Mouse (Mus musculus) T-helper 1 cell (primary cell): ENCODE measurements around the gene Inava.

Source experiments
- in situ Hi-C: fragments of 300-600 bp; cut with MboI, MseI; formaldehyde crosslinking; loops from one replicate; pipeline ENCODE4 v1.15.1; 2025; ENCODE audit warnings: high pct_unique_total_duplicates

The Inava gene

DNA sequence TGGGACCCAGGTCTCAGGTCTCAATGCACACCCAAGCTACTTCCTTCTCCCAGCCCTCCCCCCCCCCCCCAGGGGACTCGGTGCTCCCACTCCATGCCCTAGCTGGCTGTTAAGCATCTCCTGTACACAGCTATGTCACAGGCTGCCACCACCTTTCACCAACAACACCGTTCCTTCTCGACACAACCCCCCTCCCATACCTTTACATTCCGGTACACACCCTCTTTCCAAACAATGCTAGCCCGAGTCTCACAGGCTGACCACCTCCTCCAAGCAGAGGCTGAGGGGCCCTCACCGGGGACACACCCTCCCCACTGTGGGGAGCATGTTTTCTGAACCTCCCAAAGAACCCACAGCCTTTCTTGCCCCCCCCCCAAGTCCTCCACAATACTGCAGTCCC, 2.5 kb downstream of the Inava start:
- in situ Hi-C loops, result no loop called here

DNA sequence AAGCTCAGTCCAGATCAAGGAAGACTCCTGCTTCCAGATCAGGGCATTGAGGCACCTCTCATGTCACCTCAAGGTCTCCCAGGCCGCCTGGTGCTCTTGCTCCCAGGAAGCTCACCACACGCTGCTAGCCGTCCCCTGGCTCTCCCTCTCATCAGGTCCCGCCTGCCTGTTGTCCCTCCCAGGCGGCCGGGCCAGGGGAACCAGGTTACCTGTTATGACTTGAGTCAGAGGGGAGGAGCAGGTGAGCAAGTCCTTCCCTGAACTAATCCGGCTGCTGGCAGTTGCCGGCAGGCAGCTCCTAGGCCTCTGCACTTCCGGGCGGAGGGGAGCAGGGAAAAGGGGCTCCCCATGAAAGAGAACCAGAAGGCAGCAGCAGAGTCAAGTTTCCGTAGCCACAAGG, 3.9 kb downstream of the Inava start:
- in situ Hi-C loops, result no loop called here

DNA sequence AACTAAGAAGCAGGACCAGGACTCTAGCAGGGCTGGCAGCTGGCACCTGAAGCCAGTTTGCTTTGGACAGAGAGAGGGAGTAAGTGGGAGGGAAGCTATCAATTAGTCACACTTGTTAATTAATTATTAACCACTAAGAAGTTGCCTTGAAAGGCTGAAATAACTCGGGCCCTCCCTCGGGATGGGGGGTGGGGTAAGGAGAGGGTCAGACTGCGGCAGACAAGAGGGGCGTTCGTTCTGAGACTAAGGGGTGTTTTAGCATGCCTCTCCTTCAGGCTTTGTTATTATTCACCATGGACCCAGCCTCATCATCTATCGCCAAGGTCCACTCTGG, 5.1 kb downstream of the Inava start:
- in situ Hi-C loops, result no loop called here

- in situ Hi-C loops, result no loop called here
Measured at GRCm38 (mm10) chr1:136228328-136229039, 5.6 kb downstream of the Inava start.

- in situ Hi-C loops, result no loop called here
Measured at GRCm38 (mm10) chr1:136227870-136228269, 6.2 kb downstream of the Inava start.

- in situ Hi-C loops, result no loop called here
Measured at GRCm38 (mm10) chr1:136226626-136227025, 7.4 kb downstream of the Inava start.

GRCm38 (mm10) chr1:136225846-136226245, 8.2 kb downstream of the Inava start:
- in situ Hi-C loops, result no loop called here

DNA sequence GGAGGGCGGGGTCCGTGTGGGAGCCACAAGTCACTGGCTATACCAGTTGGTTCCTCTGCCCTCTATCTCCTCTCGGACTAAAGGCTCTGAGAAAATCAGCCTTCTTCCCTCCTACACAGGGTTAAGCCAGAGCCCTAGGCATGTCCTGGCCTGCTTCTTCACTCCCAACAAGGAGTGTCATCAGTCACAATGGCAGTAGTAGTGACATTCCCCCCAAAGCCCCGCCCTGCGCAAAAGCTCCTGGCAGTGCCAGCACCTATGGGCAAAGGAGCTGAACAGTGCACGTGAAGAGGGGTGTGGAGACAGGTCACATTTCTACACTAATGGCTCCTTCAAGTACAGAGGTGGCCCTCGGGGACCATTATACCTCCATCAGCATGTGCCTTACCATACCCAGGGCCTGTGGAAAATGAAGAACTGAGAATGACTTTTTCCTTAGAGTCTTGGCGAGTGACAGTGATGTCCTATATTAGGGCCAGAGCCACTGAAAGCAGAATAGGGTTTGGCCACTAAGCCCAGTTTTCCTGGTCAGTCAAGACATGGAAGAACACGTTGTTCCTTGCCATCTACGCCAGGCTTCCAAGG, 10.2 kb downstream of the Inava start:
- in situ Hi-C loops, result no loop called here

GRCm38 (mm10) chr1:136222386-136222785, 11.7 kb downstream of the Inava start:
- in situ Hi-C loops, result no loop called here

- in situ Hi-C loops, result no loop called here
Measured at GRCm38 (mm10) chr1:136220037-136220871, 13.8 kb downstream of the Inava start.

DNA sequence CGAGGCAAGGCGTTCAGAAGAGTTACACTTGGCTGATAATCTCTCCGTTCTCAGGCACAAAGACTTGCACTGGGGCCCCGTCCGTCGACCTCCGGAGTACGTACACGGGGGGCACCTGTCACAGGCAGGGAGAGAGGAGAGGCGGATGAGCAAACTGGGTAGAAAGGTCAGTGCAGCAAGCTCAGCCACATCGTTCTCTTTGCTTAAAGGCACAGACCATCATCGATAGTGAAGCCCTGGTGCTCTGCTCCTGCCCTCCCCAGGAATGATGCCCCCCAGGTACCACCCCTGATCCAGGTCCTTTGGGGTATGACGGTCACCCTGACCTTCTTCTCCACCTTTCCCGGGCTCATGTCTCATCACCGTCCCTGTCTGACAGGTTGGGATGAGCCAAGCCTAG, 19.8 kb downstream of the Inava start:
- in situ Hi-C loops, result no loop called here

- in situ Hi-C loops, result no loop called here
Measured at GRCm38 (mm10) chr1:136212803-136213202, 21.3 kb downstream of the Inava start, which contains the start of gene Mroh3. TSS of gene Mroh3 (minus strand) at chr1:136212828.

- in situ Hi-C loops, result no loop called here
Measured at GRCm38 (mm10) chr1:136190033-136190432, 44.0 kb downstream of the Inava start.

GRCm38 (mm10) chr1:136179511-136180001, 54.5 kb downstream of the Inava start:
- in situ Hi-C loops, result no loop called here

DNA sequence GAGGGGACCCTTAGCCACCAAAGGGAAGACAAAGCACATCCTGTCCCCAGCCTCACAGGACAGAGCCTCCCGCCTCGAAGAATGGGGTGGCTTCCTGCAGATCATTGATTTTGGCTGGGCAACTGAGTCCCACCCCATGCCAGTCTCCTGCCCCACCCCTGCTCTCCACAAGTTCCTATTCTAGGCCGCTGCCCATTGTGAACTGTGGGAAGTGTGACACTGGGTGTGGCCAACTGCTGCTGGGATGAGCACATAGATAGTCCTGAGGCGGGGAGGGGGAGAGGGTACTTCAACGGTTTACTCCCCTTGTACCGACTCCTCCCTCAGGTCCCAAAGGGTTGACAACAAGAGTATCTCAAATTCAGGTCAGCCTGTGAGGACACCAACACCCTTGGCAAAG, 55.3 kb downstream of the Inava start:
- in situ Hi-C loops, result no loop called here

DNA sequence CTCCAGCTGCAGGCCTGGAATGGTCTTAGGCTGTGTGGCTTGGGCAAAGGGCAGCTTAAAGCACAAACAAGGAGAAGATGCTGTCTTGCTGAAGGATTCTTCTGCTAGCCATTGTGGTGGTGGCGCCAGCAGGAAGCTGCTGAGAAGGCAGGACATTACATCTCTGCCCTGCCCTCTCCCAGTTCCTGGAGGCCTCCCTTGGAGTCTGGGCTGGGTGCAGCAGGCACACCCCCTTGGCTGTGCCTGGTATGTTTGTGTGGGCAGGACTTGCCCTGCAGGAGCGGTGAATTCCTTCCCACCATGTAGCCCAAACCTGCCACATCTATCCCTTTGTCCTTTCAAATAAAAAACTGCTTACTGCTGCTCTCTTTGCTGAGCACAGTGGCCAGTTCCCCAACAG, 57.0 kb downstream of the Inava start:
- in situ Hi-C loops, result no loop called here

- in situ Hi-C loops, result no loop called here
Measured at GRCm38 (mm10) chr1:136175183-136175582, 58.9 kb downstream of the Inava start.

- in situ Hi-C loops, result loop anchor here (5.0 to 25.0 kb wide), 2 partner anchors 57 to 1913 kb away; no protein-coding TSS in a partner anchor
Measured at GRCm38 (mm10) chr1:136174101-136174606, 59.9 kb downstream of the Inava start.

DNA sequence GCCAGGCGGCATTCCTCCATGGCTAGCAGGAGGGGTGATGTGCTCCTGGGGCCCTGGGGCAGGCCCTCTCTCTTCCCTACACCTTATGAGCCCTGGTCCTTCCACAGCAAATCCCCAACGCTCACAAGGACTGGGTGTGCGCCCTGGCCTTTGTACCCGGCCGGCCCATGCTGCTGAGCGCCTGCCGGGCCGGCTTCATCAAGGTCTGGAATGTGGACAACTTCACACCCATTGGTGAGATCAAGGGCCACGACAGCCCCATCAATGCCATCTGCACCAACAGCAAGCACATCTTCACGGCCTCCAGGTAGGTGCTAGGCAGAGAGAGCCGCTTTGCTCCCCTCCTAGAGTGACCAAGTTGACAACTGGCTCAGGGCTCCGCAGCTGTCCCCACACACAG, 61.4 kb downstream of the Inava start:
- in situ Hi-C loops, result loop anchor here (5.0 to 25.0 kb wide), 2 partner anchors 55 to 1915 kb away; no protein-coding TSS in a partner anchor

DNA sequence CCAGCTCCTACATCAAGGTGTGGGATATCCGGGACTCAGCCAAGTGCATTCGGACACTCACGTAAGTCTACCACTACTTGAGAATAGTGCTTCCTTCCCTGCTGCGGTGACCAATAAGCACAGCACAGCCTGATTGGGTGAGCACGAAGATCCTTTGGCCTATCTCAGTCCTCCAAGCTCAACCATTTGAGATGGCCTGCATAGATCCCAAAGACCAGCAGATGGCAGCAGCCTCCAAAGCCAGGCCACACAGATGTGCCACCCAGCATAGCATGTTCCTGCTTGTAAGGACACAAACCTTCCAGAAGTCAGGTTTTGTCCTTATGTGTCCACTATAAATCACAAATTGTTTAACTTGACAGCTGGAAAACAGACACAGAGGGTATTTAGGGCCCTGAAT, 64.0 kb downstream of the Inava start:
- in situ Hi-C loops, result loop anchor here (5.0 to 25.0 kb wide), 2 partner anchors 53 to 1917 kb away; no protein-coding TSS in a partner anchor

DNA sequence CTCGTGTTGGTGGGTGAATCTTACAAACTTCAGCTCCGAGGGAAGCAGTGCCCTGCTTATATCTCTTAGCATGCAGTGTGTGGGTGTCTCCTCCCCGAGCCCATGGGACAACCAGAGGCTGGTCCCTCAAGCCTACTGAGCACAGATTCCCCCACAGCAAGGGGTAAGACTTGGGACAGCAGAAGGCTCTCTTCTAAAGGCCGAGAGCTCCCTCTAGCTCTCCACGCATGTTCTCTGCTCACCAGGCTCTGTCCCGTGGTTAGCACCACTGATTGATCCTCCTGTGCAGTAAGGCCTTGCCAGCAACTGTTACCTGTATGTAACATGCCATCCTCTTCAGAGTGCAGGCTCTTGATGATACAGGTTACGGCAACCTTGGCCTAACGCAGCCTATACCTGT, 66.4 kb downstream of the Inava start:
- in situ Hi-C loops, result loop anchor here (25.0 kb wide), 1 partner anchor 1920 kb away; no protein-coding TSS in a partner anchor

GRCm38 (mm10) chr1:136165436-136165835, 68.6 kb downstream of the Inava start:
- in situ Hi-C loops, result loop anchor here (25.0 kb wide), 1 partner anchor 1922 kb away; no protein-coding TSS in a partner anchor
